Mouse (Mus musculus) liver, embryonic 15.5 days (tissue): ENCODE measurements around the gene Cd44. TPM values are rescaled to one million over a fixed set of nuclear protein-coding genes. Genes with fewer than 3 reads are reported as not detected.

Source experiments
- ATAC-seq: fragments of 200-750 bp; cut with Nextera tagmentation; 2 replicates; pipeline ENCODE4 v1.8.0; 2017; ENCODE audit warnings: moderate number of reproducible peaks, mild to moderate bottlenecking, moderate library complexity; ENCODE audit not compliant: insufficient read depth
- H3K27ac ChIP-seq: fragments of 300-500 bp; sonication (generic); replicated peaks from 2 replicates; pipeline ENCODE4 v1.5.1; 2015; ENCODE audit warnings: mild to moderate bottlenecking, inconsistent platforms
- H3K27me3 ChIP-seq: fragments of 300-500 bp; sonication (generic); 2 replicates; pipeline ENCODE4 v1.6.1; 2015; ENCODE audit warnings: mild to moderate bottlenecking, inconsistent platforms
- H3K36me3 ChIP-seq: fragments of 300-500 bp; sonication (generic); replicated peaks from 2 replicates; pipeline ENCODE4 v1.6.1; 2015; ENCODE audit warnings: moderate library complexity, mild to moderate bottlenecking, inconsistent platforms
- H3K4me1 ChIP-seq: fragments of 300-500 bp; sonication (generic); replicated peaks from 2 replicates; pipeline ENCODE4 v1.6.1; 2015; ENCODE audit warnings: inconsistent platforms
- H3K4me2 ChIP-seq: fragments of 300-500 bp; sonication (generic); 2 replicates; pipeline ENCODE4 v1.6.1; 2015; ENCODE audit warnings: moderate library complexity, mild to moderate bottlenecking, inconsistent platforms
- H3K4me3 ChIP-seq: fragments of 300-500 bp; sonication (generic); replicated peaks from 2 replicates; pipeline ENCODE4 v1.5.1; 2015; ENCODE audit warnings: mild to moderate bottlenecking, inconsistent platforms
- H3K9ac ChIP-seq: fragments of 300-500 bp; sonication (generic); 2 replicates; pipeline ENCODE4 v1.6.1; 2015; ENCODE audit warnings: moderate library complexity, mild to moderate bottlenecking, inconsistent platforms
- H3K9me3 ChIP-seq: fragments of 300-500 bp; sonication (generic); replicated peaks from 2 replicates; pipeline ENCODE4 v1.6.1; 2016; ENCODE audit warnings: inconsistent platforms
- WGBS: fragments of 180-500 bp; shearing (Covaris S2); methylation state at CpG from one replicate; pipeline ENCODE4 v1.1.7; 2015; ENCODE audit warnings: mixed read lengths; ENCODE audit not compliant: insufficient replicate concordance; 5-methylcytosine and 5-hydroxymethylcytosine counted together
- polyA plus RNA-seq: library from polyadenylated mRNA; unstranded; fragments of >200 nt; fragmentation: Nextera tagmentation; extraction: Ambion mirVana; gene quantifications from 2 replicates; pipeline ENCODE4 v1.2.1, GENCODE M21; 2015

Cd44 gene
- polyA plus RNA-seq, 1 experiment from 2014 or later, result 15.5 TPM

- Histone ChIP-seq H3K27me3 (no peaks in the 10 kb centered on the region), H3K4me2 (no peak overlapping the region), H3K9me3 (no peaks in the 10 kb centered on the region), H3K4me1 (peaks cover 30% of the 10 kb centered on the region), H3K4me3 (no peak overlapping the region), H3K36me3 (no peaks in the 10 kb centered on the region), H3K27ac (no peak overlapping the region), H3K9ac (no peak overlapping the region)
- 48% methylated on average over 3 of the region's 3 CpGs for WGBS
- no peak for ATAC-seq
Observed at GRCm38 (mm10) chr2:102888688-102889225, 12.7 kb downstream of the Cd44 start.

GRCm38 (mm10) chr2:102887137-102887536, 14.3 kb downstream of the Cd44 start:
- WGBS, result 7% methylated on average over 1 of the region's 1 CpGs
- no peak for ATAC-seq
- no peaks in the 10 kb centered on the region for H3K36me3 ChIP-seq
- H3K4me3 ChIP-seq, result no peak overlapping the region
- no peak overlapping the region for H3K4me2 ChIP-seq
- H3K4me1 ChIP-seq, result peaks cover 34% of the 10 kb centered on the region
- no peak overlapping the region for H3K27ac ChIP-seq
- H3K9ac ChIP-seq, result no peak overlapping the region
- no peaks in the 10 kb centered on the region for H3K27me3 ChIP-seq
- no peaks in the 10 kb centered on the region for H3K9me3 ChIP-seq

GRCm38 (mm10) chr2:102886306-102886935, 15.0 kb downstream of the Cd44 start:
- Histone ChIP-seq H3K4me3 (no peak overlapping the region), H3K4me1 (peaks cover 34% of the 10 kb centered on the region), H3K27me3 (no peaks in the 10 kb centered on the region), H3K9ac (no peak overlapping the region), H3K4me2 (no peak overlapping the region), H3K27ac (no peak overlapping the region), H3K9me3 (no peaks in the 10 kb centered on the region), H3K36me3 (no peaks in the 10 kb centered on the region)
- 45% methylated on average over 6 of the region's 6 CpGs for WGBS
- peak; percentile 57; the same call in 1 of the 2 replicates for ATAC-seq

- no peak overlapping the region for H3K4me2 ChIP-seq
- 51% methylated on average over 6 of the region's 6 CpGs for WGBS
- ATAC-seq, result no peak
- H3K4me3 ChIP-seq, result no peak overlapping the region
- no peaks in the 10 kb centered on the region for H3K9me3 ChIP-seq
- peaks cover 29% of the 10 kb centered on the region for H3K4me1 ChIP-seq
- H3K27me3 ChIP-seq, result no peaks in the 10 kb centered on the region
- no peak overlapping the region for H3K27ac ChIP-seq
- H3K36me3 ChIP-seq, result no peaks in the 10 kb centered on the region
- H3K9ac ChIP-seq, result no peak overlapping the region
Observed at GRCm38 (mm10) chr2:102882597-102883272, 18.7 kb downstream of the Cd44 start.

- Histone ChIP-seq H3K4me2 (no peak overlapping the region), H3K9me3 (no peaks in the 10 kb centered on the region), H3K9ac (no peak overlapping the region), H3K4me3 (no peak overlapping the region), H3K36me3 (no peaks in the 10 kb centered on the region), H3K27ac (no peak overlapping the region), H3K4me1 (peaks cover 26% of the 10 kb centered on the region), H3K27me3 (no peaks in the 10 kb centered on the region)
- 78% methylated on average over 8 of the region's 8 CpGs for WGBS
- no peak for ATAC-seq
Observed at GRCm38 (mm10) chr2:102882004-102882588, 19.4 kb downstream of the Cd44 start.

- no peaks in the 10 kb centered on the region for H3K36me3 ChIP-seq
- no peak overlapping the region for H3K9ac ChIP-seq
- WGBS, result 62% methylated on average over 2 of the region's 2 CpGs
- no peak overlapping the region for H3K27ac ChIP-seq
- no peaks in the 10 kb centered on the region for H3K9me3 ChIP-seq
- H3K4me1 ChIP-seq, result peaks cover 31% of the 10 kb centered on the region
- no peak for ATAC-seq
- H3K4me3 ChIP-seq, result no peak overlapping the region
- no peak overlapping the region for H3K4me2 ChIP-seq
- H3K27me3 ChIP-seq, result no peaks in the 10 kb centered on the region
Observed at GRCm38 (mm10) chr2:102878513-102878912, 23.0 kb downstream of the Cd44 start.

GRCm38 (mm10) chr2:102877463-102877862, 24.0 kb downstream of the Cd44 start:
- no peaks in the 10 kb centered on the region for H3K36me3 ChIP-seq
- H3K27me3 ChIP-seq, result no peaks in the 10 kb centered on the region
- H3K4me2 ChIP-seq, result no peak overlapping the region
- no peaks in the 10 kb centered on the region for H3K9me3 ChIP-seq
- H3K4me3 ChIP-seq, result no peak overlapping the region
- H3K9ac ChIP-seq, result no peak overlapping the region
- peaks cover 31% of the 10 kb centered on the region for H3K4me1 ChIP-seq
- no peak overlapping the region for H3K27ac ChIP-seq
- ATAC-seq, result no peak
- WGBS, result 54% methylated on average over 4 of the region's 4 CpGs

GRCm38 (mm10) chr2:102876141-102876540, 25.3 kb downstream of the Cd44 start:
- Histone ChIP-seq H3K9me3 (no peaks in the 10 kb centered on the region), H3K4me3 (no peak overlapping the region), H3K4me2 (no peak overlapping the region), H3K27ac (no peak overlapping the region), H3K4me1 (peaks cover 42% of the 10 kb centered on the region), H3K9ac (no peak overlapping the region), H3K27me3 (no peaks in the 10 kb centered on the region), H3K36me3 (no peaks in the 10 kb centered on the region)
- no peak for ATAC-seq
- WGBS, result 19% methylated on average over 1 of the region's 1 CpGs

GRCm38 (mm10) chr2:102873848-102874247, 27.6 kb downstream of the Cd44 start:
- Histone ChIP-seq H3K4me3 (no peak overlapping the region), H3K9ac (no peak overlapping the region), H3K27me3 (no peaks in the 10 kb centered on the region), H3K27ac (no peak overlapping the region), H3K4me2 (no peak overlapping the region), H3K4me1 (peaks cover 57% of the 10 kb centered on the region), H3K9me3 (no peaks in the 10 kb centered on the region), H3K36me3 (no peaks in the 10 kb centered on the region)
- no peak for ATAC-seq
- WGBS, result 48% methylated on average over 4 of the region's 4 CpGs

GRCm38 (mm10) chr2:102873194-102873593, 28.3 kb downstream of the Cd44 start:
- Histone ChIP-seq H3K4me1 (peaks cover 59% of the 10 kb centered on the region), H3K4me2 (no peak overlapping the region), H3K9ac (no peak overlapping the region), H3K27me3 (no peaks in the 10 kb centered on the region), H3K27ac (no peak overlapping the region), H3K9me3 (no peaks in the 10 kb centered on the region), H3K4me3 (no peak overlapping the region), H3K36me3 (no peaks in the 10 kb centered on the region)
- ATAC-seq, result no peak
- 80% methylated on average over 4 of the region's 4 CpGs for WGBS

- no peaks in the 10 kb centered on the region for H3K27me3 ChIP-seq
- ATAC-seq, result no peak
- peaks cover 63% of the 10 kb centered on the region for H3K4me1 ChIP-seq
- H3K36me3 ChIP-seq, result no peaks in the 10 kb centered on the region
- no peak overlapping the region for H3K4me2 ChIP-seq
- no peak overlapping the region for H3K9ac ChIP-seq
- WGBS, result 75% methylated on average over 2 of the region's 2 CpGs
- H3K27ac ChIP-seq, result no peak overlapping the region
- H3K4me3 ChIP-seq, result no peak overlapping the region
- no peaks in the 10 kb centered on the region for H3K9me3 ChIP-seq
Observed at GRCm38 (mm10) chr2:102872436-102872835, 29.0 kb downstream of the Cd44 start.
